Mouse (Mus musculus) CH12.LX (cell line): ENCODE measurements around the gene Zswim4. TPM values are rescaled to one million over a fixed set of nuclear protein-coding genes. Genes with fewer than 3 reads are reported as not detected.

ENCODE experiments used
- DNase-seq: peaks from one replicate; pipeline ENCODE4 v3.0.0-alpha.2; 2013; ENCODE audit errors: extremely low read depth
- H3K27ac ChIP-seq: 2 replicates; pipeline ENCODE4 v1.5.1; 2012; ENCODE audit warnings: low read depth, mild to moderate bottlenecking, control low read depth, moderate library complexity; ENCODE audit not compliant: insufficient read depth
- H3K27me3 ChIP-seq: replicated peaks from 2 replicates; pipeline ENCODE3; 2012; ENCODE audit warnings: inconsistent platforms
- H3K36me3 ChIP-seq, 2 experiments: replicated peaks in 1 of 2; 2 replicates each; pipeline versions ENCODE3 to v1.6.1; 2012; ENCODE audit warnings: inconsistent platforms in 1 of 2, low read length in 1 of 2, mild to moderate bottlenecking in 1 of 2, mixed read lengths in 1 of 2, moderate library complexity in 1 of 2; ENCODE audit not compliant: control insufficient read depth in 1 of 2, insufficient read depth in 1 of 2
- H3K4me1 ChIP-seq, 2 experiments: 2 replicates each; pipeline ENCODE4 v1.6.1; 2012; ENCODE audit warnings: inconsistent platforms in 1 of 2, moderate library complexity in 1 of 2; ENCODE audit not compliant: insufficient read depth in 2 of 2, control insufficient read depth in 1 of 2
- H3K4me2 ChIP-seq: 2 replicates; pipeline ENCODE4 v1.6.1; 2012; ENCODE audit warnings: low read depth, mild to moderate bottlenecking, control low read depth; ENCODE audit not compliant: poor library complexity, insufficient read depth, severe bottlenecking
- H3K4me3 ChIP-seq, 3 experiments: fragments of 150-350 bp in 1 of 3; sonication (generic) in 1 of 3; replicated peaks in 1 of 3; 2 replicates each; pipeline versions ENCODE3 to v1.5.1; 2011 to 2012; ENCODE audit warnings: low read depth in 2 of 3, low read length in 2 of 3, mild to moderate bottlenecking in 2 of 3, moderate library complexity in 2 of 3, control low read depth in 1 of 3, improper control_type of control experiment in 1 of 3, inconsistent platforms in 1 of 3, mixed read lengths in 1 of 3; ENCODE audit not compliant: poor library complexity in 1 of 3
- H3K79me2 ChIP-seq: replicated peaks from 2 replicates; pipeline ENCODE4 v1.6.1; 2012; ENCODE audit warnings: mild to moderate bottlenecking, moderate library complexity; ENCODE audit not compliant: control insufficient read depth, poor library complexity, insufficient read depth, severe bottlenecking; ENCODE audit errors: extremely low read depth
- H3K9ac ChIP-seq: 2 replicates; pipeline ENCODE4 v1.6.1; 2012; ENCODE audit warnings: low read depth, mild to moderate bottlenecking, control low read depth, moderate library complexity; ENCODE audit not compliant: insufficient read depth
- H3K9me3 ChIP-seq: replicated peaks from 2 replicates; pipeline ENCODE3; 2012; ENCODE audit warnings: low read length, inconsistent platforms, mixed read lengths
- BHLHE40 ChIP-seq: IDR thresholded peaks from 2 replicates; pipeline ENCODE4 v1.6.1; 2011; ENCODE audit warnings: mild to moderate bottlenecking, low read depth, low read length, improper control_type of control experiment
- CHD1 ChIP-seq: IDR thresholded peaks from 2 replicates; pipeline ENCODE4 v1.6.1; 2012; ENCODE audit warnings: low read depth, low read length, improper control_type of control experiment, inconsistent platforms
- CHD2 ChIP-seq: IDR thresholded peaks from 2 replicates; pipeline ENCODE4 v1.6.1; 2011; ENCODE audit warnings: low read length, improper control_type of control experiment
- CTCF ChIP-seq, 2 experiments: IDR thresholded peaks in 1 of 2; conservative IDR thresholded peaks in 1 of 2; 2 replicates each; pipeline ENCODE4 v1.5.1; 2011 to 2012; ENCODE audit warnings: low read depth in 2 of 2, low read length in 2 of 2, improper control_type of control experiment in 1 of 2, inconsistent platforms in 1 of 2, mild to moderate bottlenecking in 1 of 2, moderate library complexity in 1 of 2
- ELF1 ChIP-seq: IDR thresholded peaks from 2 replicates; pipeline ENCODE4 v1.6.1; 2014; ENCODE audit warnings: low read depth, mild to moderate bottlenecking, inconsistent platforms, low read length, improper control_type of control experiment
- EP300 ChIP-seq: IDR thresholded peaks from 2 replicates; pipeline ENCODE4 v1.6.1; 2011; ENCODE audit warnings: low read length, improper control_type of control experiment
- ETS1 ChIP-seq: conservative IDR thresholded peaks from 2 replicates; pipeline ENCODE4 v1.6.1; 2012; ENCODE audit warnings: low read depth, mild to moderate bottlenecking, inconsistent platforms, low read length, improper control_type of control experiment, moderate library complexity
- GABPA ChIP-seq: IDR thresholded peaks from 2 replicates; pipeline ENCODE4 v1.6.1; 2012; ENCODE audit warnings: low read depth, low read length, improper control_type of control experiment, inconsistent platforms; ENCODE audit not compliant: insufficient replicate concordance
- IRF4 ChIP-seq: IDR thresholded peaks from 2 replicates; pipeline ENCODE4 v1.6.1; 2014; ENCODE audit warnings: low read depth, mild to moderate bottlenecking, inconsistent platforms, low read length, improper control_type of control experiment
- JUND ChIP-seq: conservative IDR thresholded peaks from 2 replicates; pipeline ENCODE4 v1.6.1; 2011; ENCODE audit warnings: low read depth, low read length, improper control_type of control experiment
- MAFK ChIP-seq: IDR thresholded peaks from 2 replicates; pipeline ENCODE4 v1.6.1; 2011; ENCODE audit warnings: low read length, improper control_type of control experiment; ENCODE audit not compliant: insufficient replicate concordance
- MAX ChIP-seq: IDR thresholded peaks from 2 replicates; pipeline ENCODE4 v1.6.1; 2011; ENCODE audit warnings: low read length, improper control_type of control experiment
- MAZ ChIP-seq: IDR thresholded peaks from 2 replicates; pipeline ENCODE4 v1.6.1; 2012; ENCODE audit warnings: low read depth, mild to moderate bottlenecking, inconsistent platforms, low read length, improper control_type of control experiment, moderate library complexity
- MEF2A ChIP-seq: IDR thresholded peaks from 2 replicates; pipeline ENCODE4 v1.6.1; 2014; ENCODE audit warnings: low read depth, mild to moderate bottlenecking, inconsistent platforms, low read length, improper control_type of control experiment, borderline replicate concordance
- MYC ChIP-seq: IDR thresholded peaks from 2 replicates; pipeline ENCODE4 v1.6.1; 2011; ENCODE audit warnings: low read depth, mild to moderate bottlenecking, improper control_type of control experiment, low read length
- NELFE ChIP-seq: IDR thresholded peaks from 2 replicates; pipeline ENCODE4 v1.6.1; 2011; ENCODE audit warnings: low read depth, low read length, improper control_type of control experiment
- PAX5 ChIP-seq: IDR thresholded peaks from 2 replicates; pipeline ENCODE4 v1.6.1; 2012; ENCODE audit warnings: low read length, inconsistent platforms, mixed read lengths
- POLR2A ChIP-seq: IDR thresholded peaks from 2 replicates; pipeline ENCODE4 v1.6.1; 2011; ENCODE audit warnings: low read depth, mild to moderate bottlenecking, improper control_type of control experiment, low read length
- POLR2AphosphoS2 ChIP-seq: IDR thresholded peaks from 2 replicates; pipeline ENCODE4 v1.6.1; 2011; ENCODE audit warnings: low read depth, low read length, improper control_type of control experiment
- RCOR1 ChIP-seq: conservative IDR thresholded peaks from 2 replicates; pipeline ENCODE4 v1.6.1; 2012; ENCODE audit warnings: low read depth, mild to moderate bottlenecking, inconsistent platforms, low read length, improper control_type of control experiment
- SIN3A ChIP-seq: IDR thresholded peaks from 2 replicates; pipeline ENCODE4 v1.6.1; 2012; ENCODE audit warnings: low read length, improper control_type of control experiment, inconsistent platforms
- SMC3 ChIP-seq: IDR thresholded peaks from 2 replicates; pipeline ENCODE4 v1.6.1; 2011; ENCODE audit warnings: low read depth, low read length, improper control_type of control experiment
- TBP ChIP-seq: conservative IDR thresholded peaks from 2 replicates; pipeline ENCODE4 v1.6.1; 2011; ENCODE audit warnings: low read depth, low read length, improper control_type of control experiment
- TCF12 ChIP-seq: IDR thresholded peaks from 2 replicates; pipeline ENCODE4 v1.6.1; 2014; ENCODE audit warnings: low read depth, mild to moderate bottlenecking, inconsistent platforms, low read length, improper control_type of control experiment
- UBTF ChIP-seq: IDR thresholded peaks from 2 replicates; pipeline ENCODE4 v1.6.1; 2012; ENCODE audit warnings: low read depth, mild to moderate bottlenecking, inconsistent platforms, low read length, improper control_type of control experiment, moderate library complexity
- USF2 ChIP-seq: conservative IDR thresholded peaks from 2 replicates; pipeline ENCODE4 v1.6.1; 2011; ENCODE audit warnings: low read depth, low read length, improper control_type of control experiment
- ZC3H11A ChIP-seq: IDR thresholded peaks from 2 replicates; pipeline ENCODE4 v1.6.1; 2012; ENCODE audit warnings: low read depth, mild to moderate bottlenecking, inconsistent platforms, low read length, improper control_type of control experiment
- ZMIZ1 ChIP-seq: IDR thresholded peaks from 2 replicates; pipeline ENCODE4 v1.6.1; 2012; ENCODE audit warnings: low read depth, mild to moderate bottlenecking, inconsistent platforms, low read length, improper control_type of control experiment
- ZNF384 ChIP-seq: IDR thresholded peaks from 2 replicates; pipeline ENCODE4 v1.6.1; 2012; ENCODE audit warnings: low read depth, low read length, improper control_type of control experiment, inconsistent platforms
- dilution Hi-C: fragments of 300-500 bp; cut with MboI; formaldehyde crosslinking; loops from 2 replicates; pipeline ENCODE4 v1.14.3; 2020; ENCODE audit warnings: low sequenced_read_pairs; ENCODE audit not compliant: extremely low pct_unique_long_range_greater_than_20kb, extremely low pct_ligation_motif_present
- in situ Hi-C: fragments of 300-500 bp; cut with MboI; formaldehyde crosslinking; loops from 3 replicates; pipeline ENCODE4 v1.14.3; 2019; ENCODE audit warnings: low sequenced_read_pairs, low pct_ligation_motif_present, low pct_unique_long_range_greater_than_20kb, mixed read lengths
- polyA plus RNA-seq: library from polyadenylated mRNA; unstranded; fragments of >175 nt; gene quantifications from 2 replicates; pipeline ENCODE4 v1.2.1, GENCODE M21; 2012; ENCODE audit warnings: low read depth; ENCODE audit not compliant: insufficient read length
- total RNA-seq, 2 experiments: library from RNA; depleted of rRNA; stranded (reverse); fragments of 300-350 nt in 1 of 2; fragments of >200 nt in 1 of 2; gene quantifications; 2 replicates each; pipeline ENCODE4 v1.2.3; 2012 to 2014

The Zswim4 gene
- total and polyA plus RNA-seq, 3 experiments = 4.9 to 9.7 (median 9.1) TPM

- dilution Hi-C loops (no loop called here), in situ Hi-C loops (loop anchor here (25.0 kb wide), 1 partner anchor 142 kb away; no protein-coding TSS in a partner anchor)
- DNase-seq = no peak
- Histone ChIP-seq H3K79me2 (no peaks in the 10 kb centered on the region; the same call in 1 of the 2 replicates), H3K4me3 (no peak overlapping the region), H3K27ac (no peak overlapping the region), H3K9ac (no peak overlapping the region), H3K27me3 (no peaks in the 10 kb centered on the region), H3K9me3 (no peaks in the 10 kb centered on the region), H3K4me2 (no peak overlapping the region), H3K36me3 (peaks cover 59 to 91% of the 10 kb centered on the region in 2 experiments), H3K4me1 (peaks cover 7 to 42% of the 10 kb centered on the region in 2 experiments)
- no peak for TF ChIP-seq ELF1
- TF ChIP-seq IRF4 = no peak
- no peak for TF ChIP-seq MAX
- no peak for TF ChIP-seq JUND
- no peak for TF ChIP-seq CHD1
- no peak for TF ChIP-seq NELFE
- TF ChIP-seq MEF2A = no peak
- TF ChIP-seq POLR2A = no peak
- no peak for TF ChIP-seq USF2
- TF ChIP-seq MAFK = no peak
- TF ChIP-seq POLR2AphosphoS2 = no peak
- no peak for TF ChIP-seq ZC3H11A
- no peak for TF ChIP-seq MAZ
- TF ChIP-seq UBTF = no peak
- TF ChIP-seq PAX5 = no peak
- no peak for TF ChIP-seq RCOR1
- no peak for TF ChIP-seq GABPA
Observed at GRCm38 (mm10) chr8:84220105-84220504, 16.8 kb downstream of the Zswim4 start.

- no peaks in the 10 kb centered on the region for H3K27me3 ChIP-seq
- H3K4me2 ChIP-seq = no peak overlapping the region
- TF ChIP-seq CHD2 (no peak), TBP (no peak), IRF4 (no peak), MYC (no peak), UBTF (no peak), SMC3 (no peak), CTCF (conservative IDR thresholded peaks at IDR 0.05 in 1 of 2, IDR thresholded peaks at IDR 0.05 in 1 of 2; ENCODE audit: low read depth in 2 of 2, low read length in 2 of 2) (no peak), JUND (no peak), ETS1 (no peak), ZNF384 (no peak), GABPA (no peak), SIN3A (no peak), MAFK (no peak), EP300 (no peak), POLR2A (no peak), POLR2AphosphoS2 (no peak), BHLHE40 (no peak), ZMIZ1 (no peak), PAX5 (no peak), TCF12 (no peak)
- H3K9me3 ChIP-seq = no peaks in the 10 kb centered on the region
- in situ Hi-C loops = loop anchor here (25.0 kb wide), 1 partner anchor 144 kb away; no protein-coding TSS in a partner anchor
- no peak overlapping the region for H3K9ac ChIP-seq
- dilution Hi-C loops = no loop called here
- peaks cover 3 to 33% of the 10 kb centered on the region in 2 experiments; a peak in 3 of 4 replicates for H3K4me1 ChIP-seq
- H3K4me3 ChIP-seq = no peak overlapping the region
- peaks cover 65 to 89% of the 10 kb centered on the region in 2 experiments for H3K36me3 ChIP-seq
- DNase-seq = no peak
- no peaks in the 10 kb centered on the region; the same call in 1 of the 2 replicates for H3K79me2 ChIP-seq
- H3K27ac ChIP-seq = no peak overlapping the region
Observed at GRCm38 (mm10) chr8:84218143-84218542, 18.7 kb downstream of the Zswim4 start.
